Mouse (Mus musculus): ENCODE measurements at regions not wholly inside any gene's neighbourhood (a gene's known extent, or its start where the extent isn't known, plus 50 kb on each side); places are given as distances from the start of the nearest gene placed in this dataset.

DNA sequence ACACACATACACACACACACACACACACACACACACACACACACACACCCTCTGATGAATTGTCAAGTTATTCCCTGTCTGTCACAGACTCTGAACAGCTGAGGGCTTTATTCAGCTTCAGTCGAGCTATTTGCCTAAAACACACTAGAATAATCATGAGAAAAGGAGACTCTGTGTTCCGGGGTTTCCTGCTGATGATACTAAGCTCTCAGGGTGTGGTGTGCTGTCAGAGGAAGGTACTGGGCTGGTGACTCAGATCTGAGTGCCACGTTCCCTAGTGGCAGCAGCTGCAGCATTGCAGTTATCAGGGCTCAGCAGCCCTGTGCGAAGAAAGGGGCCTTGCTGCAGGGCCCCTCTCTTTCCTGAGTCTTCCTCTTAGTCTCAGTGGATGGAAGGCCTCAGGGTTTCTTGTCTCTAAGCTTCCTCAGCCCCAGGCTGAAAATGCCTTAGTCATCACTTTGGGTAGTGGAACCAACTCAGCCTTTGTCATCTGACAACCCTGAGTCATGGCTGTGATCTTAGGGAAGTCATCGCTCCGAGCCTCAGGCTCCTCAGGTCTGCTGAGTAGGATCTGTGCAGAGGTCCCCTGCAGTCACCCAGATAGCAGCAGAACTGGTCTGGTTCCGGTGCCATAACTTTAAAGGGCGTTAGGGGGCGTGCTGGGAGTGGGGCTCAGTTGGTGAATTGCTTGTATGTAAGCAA lies 106.8 kb upstream of the Lrfn2 start:
- WGBS: 59% methylated on average over 9 of the region's 9 CpGs
- no peak for DNase-seq (ENCODE audit: low read depth, low spot score)

DNA sequence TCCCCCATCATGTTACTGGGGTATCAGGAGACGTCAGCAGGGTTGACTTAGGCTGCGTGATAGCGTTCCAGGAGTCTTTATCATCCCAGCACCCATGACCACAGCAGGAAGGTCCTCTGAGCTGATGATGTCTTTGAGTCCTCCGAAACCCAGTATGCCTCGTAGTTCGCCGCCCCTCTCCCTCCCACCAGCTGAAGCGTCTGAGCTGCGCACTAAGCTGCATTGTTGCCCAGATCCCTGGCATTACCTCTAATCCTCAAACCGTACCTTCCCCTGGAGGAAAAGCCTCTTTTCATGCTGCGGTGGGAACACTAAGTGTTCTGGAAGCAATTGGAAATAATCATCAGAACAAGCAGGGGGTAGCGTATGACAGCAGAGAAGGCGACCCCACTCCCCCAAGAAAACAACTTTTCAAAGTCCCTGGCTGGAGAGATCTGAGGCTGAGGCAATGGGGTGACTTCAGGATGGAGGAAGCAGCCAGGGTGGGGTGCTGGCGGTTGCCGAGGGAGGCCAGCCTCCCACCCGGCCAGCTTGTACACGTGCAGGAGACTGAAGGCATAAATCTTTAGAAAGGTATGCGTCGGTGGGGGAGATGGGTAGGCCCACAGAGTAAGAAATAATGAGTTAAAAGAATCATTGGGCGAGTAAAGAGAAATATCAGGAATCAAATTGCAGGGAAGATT lies 93.7 kb upstream of the Lrfn2 start:
- no peak for DNase-seq (ENCODE audit: low read depth, low spot score)
- WGBS: 67% methylated on average over 20 of the region's 20 CpGs

DNA sequence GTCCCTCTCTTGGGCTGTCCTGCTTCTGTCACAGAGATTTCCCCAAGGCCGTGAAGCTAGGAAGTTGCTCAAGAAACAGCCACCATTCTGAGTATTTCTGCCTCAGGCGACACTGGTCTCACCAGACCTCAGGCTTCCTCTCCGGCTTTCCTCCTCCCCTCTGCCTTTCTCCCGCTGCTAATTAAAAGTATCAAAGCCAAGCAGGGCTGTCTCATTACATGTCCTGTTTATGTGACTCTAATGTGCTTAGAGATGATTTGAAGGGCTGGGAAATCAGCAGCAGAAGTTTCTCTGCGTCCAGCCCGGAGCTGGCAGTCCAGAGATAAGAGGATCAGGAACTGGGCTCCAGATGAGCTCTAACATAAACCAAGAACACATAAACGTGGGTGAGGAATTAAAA lies 84.3 kb upstream of the Lrfn2 start:
- no peak for DNase-seq (ENCODE audit: low read depth, low spot score)

DNA sequence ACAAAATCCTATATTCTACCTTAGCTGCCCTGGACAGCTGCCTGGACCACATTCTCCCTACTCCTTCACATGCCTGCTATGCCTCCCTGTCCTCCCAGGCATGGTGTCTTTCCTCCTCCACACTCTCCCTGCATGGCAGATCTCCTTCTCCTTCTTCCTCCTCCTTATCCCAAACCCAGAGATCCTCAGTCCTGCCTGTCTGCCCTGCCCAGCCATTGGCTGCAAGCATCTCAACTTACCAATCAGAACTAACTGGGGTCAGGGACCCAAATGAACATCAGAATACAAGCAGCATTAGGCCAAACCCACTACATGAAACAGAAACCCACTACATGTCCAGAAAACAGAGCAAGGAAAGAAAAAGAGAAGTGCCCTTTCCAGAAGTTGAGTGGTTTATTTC lies 81.3 kb upstream of the Lrfn2 start:
- DNase-seq (ENCODE audit: low read depth, low spot score): no peak

More for the DNA sequence above, 84.3 kb upstream of the Lrfn2 start:
- 46% methylated on average over 7 of the region's 7 CpGs for WGBS

DNA sequence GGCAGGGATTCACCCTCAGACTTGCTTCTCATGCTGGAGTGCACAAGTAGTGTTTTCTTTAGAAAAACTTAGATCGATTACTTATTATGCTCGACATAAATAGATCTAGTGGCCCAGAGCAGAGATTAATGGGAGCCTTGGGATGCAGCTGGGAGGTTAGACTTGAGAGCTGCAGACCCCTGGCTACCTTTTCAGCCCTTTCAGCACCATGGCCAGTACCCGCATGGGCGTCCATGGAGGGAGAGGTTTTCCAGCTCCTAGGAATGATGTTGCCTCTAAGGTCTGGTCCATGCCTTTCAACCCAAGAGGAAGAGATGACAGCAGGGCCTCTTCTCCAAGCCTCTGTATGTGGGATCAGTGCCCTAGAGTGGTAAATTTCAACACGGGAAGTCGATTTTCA lies 73.3 kb upstream of the Lrfn2 start:
- DNase-seq (ENCODE audit: low read depth, low spot score): no peak
- WGBS: 48% methylated on average over 6 of the region's 6 CpGs

DNA sequence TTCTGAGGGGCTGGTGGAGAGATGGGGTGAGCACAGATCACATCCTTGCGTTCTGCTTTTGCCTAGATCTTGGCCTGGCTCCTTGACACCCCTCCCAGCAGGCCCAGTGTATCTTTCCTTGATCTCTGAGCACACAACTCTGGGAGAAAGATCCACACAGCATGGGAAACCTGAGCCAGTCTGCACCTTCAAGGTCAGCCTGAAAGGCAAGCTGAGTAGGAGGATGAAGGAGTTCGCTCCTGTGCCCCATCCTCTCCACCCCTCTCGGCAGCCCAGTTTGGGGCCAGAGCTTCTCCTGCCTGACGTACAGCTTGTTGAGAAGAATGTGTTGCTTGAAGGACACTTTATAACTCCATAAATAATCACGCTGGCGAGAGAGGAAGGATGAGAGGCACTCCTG lies 61.7 kb upstream of the Lrfn2 start:
- 23% methylated on average over 6 of the region's 6 CpGs for WGBS
- no peak for DNase-seq (ENCODE audit: low read depth, low spot score)

DNA sequence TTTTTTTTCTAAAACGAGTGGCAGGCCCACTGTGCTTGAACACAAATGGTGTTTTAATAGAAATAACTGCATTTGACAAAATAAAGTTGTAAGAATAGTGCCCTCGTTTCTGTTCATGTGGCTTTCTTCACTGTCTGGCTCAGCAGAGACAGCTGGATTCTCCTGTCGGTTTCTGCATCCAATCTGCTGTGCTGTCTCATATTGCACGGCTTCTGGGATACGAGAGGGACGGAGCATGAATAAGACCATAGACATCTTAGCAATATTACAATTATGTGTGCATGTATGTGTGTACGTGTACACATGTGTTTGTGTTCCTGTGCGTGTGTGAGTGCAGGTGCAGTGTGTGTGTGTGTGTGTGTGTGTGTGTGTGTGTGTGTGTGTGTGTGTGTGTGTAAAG lies 54.7 kb upstream of the Lrfn2 start:
- 65% methylated on average over 8 of the region's 8 CpGs for WGBS
- DNase-seq (ENCODE audit: low read depth, low spot score): no peak

DNA sequence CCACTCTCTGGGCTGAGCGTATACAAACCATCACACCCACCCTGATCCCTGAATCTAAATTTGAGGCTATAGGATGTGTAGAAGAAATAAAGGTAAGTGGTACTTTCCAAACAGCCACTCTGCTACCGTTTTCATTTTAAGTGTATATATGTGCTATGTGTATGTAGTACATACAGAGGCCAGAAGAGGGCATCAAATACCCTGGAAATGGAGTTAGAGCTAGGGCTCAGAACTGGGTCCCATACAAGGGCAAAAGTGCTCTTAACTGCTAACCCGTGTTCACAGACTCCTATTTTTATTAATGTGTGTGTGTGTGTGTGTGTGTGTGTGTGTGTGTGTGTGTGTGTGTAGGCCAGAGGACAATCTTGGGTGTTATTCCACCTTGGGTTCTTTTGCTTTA lies 51.6 kb upstream of the Lrfn2 start:
- whole genome bisulfite sequencing: 83% methylated on average over 3 of the region's 3 CpGs
- DNase-seq (ENCODE audit: low read depth, low spot score): no peak

DNA sequence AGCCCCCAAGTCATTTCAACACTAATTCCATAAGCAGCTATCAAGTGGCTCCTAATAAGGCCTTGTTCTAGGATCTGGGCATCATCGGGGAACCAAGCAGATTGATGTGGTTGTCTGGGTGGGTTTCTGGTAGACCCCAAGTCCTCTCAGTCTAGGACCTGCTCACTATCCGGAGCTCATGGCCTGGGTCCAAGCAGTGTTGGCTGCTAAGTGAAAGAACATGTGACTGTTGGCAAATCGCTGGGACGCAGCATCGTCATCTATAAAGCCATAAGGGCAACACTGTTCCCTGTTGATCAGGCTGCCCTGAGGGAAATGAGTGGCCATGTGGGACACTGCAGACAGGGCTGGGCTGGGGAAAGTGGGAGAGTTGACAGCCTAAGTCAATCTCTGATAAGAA lies 50.2 kb upstream of the Lrfn2 start:
- WGBS: 75% methylated on average over 5 of the region's 5 CpGs
- no peak for DNase-seq (ENCODE audit: low read depth, low spot score)
